Comparison of ENCODE assay signal across 11 mouse cellular contexts in the genomic region with DNA sequence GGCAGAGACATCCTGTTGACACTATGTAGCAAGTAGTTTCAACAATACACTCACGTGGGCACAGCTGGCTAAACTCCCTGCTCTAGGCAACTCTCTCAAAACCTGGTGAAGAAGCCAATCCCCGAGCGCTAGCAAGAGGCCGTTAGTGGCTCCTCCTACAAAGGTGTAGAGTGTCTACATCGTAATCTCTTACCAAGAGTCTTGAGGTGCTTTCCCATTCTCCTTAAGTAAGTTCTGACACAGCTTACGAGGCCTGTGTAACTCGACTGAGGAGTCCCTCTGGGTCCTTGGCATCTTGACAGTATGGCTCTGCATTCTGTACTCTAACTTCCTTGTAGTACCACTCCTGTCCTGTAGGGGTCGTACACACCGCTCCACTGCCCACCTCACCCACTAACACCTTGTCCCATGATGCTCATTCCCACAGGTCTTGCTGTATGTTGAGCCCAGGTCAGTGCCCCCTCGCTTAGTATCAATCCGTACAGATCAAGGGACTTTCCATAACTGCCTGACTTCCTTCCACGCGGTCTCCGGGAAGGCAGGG.
DNase-seq lines count a peak whose midpoint lies in the region; ATAC-seq and TF ChIP-seq lines count a peak whose summit lies in the region.
"Had no signal": no experiment of that assay in that cellular context is flagged by ENCODE, and none has a peak within 500 bp of the region (broad histone marks: within the 10 kb centered on the region; RNA-seq: fewer than 3 reads in every experiment).

No protein-coding gene starts in this region.

- no peak for TF ChIP-seq POLR2A in bone marrow, adult 2 months (IDR thresholded peaks at IDR 0.05; ENCODE audit: borderline replicate concordance, control insufficient read depth, low read depth, low read length)

- no peaks in the 10 kb centered on the region; the same call in 1 of the 2 replicates for H3K4me1 ChIP-seq in bone marrow, adult 2 months (ENCODE audit: control insufficient read depth, insufficient read depth, low read length)
- peaks cover 19% of the 10 kb centered on the region for H3K4me1 ChIP-seq in lung, embryonic 16.5 days (replicated peaks; ENCODE audit: control insufficient read depth, insufficient read depth, low read length)
- peaks cover 15% of the 10 kb centered on the region for H3K4me1 ChIP-seq in forebrain, embryonic 14.5 days (ENCODE audit: control insufficient read depth, insufficient read depth, low read length)
- H3K4me1 ChIP-seq: liver, embryonic 13.5 days; stomach, embryonic 15.5 days had no signal

- DNase-seq in gastrocnemius, adult 18-20 months (ENCODE audit: low spot score) = peak; percentile 8
- DNase-seq in gastrocnemius, adult 8-10 months (ENCODE audit: low spot score in 2 of 2) = no peak
- peak; percentile 19 for DNase-seq in A20 (ENCODE audit: low read depth, low spot score)
- DNase-seq in cerebellum, postnatal 36 days = no peak
- no peak for DNase-seq in forebrain, embryonic 14.5 days (ENCODE audit: low spot score)
- DNase-seq in spleen, postnatal 36 days (ENCODE audit: low spot score in 2 of 2) = no peak
- DNase-seq: liver, embryonic 13.5 days had no signal

- no peak overlapping the region for H3K27ac ChIP-seq in bone marrow, adult 2 months (ENCODE audit: control insufficient read depth, insufficient read depth, low read depth, low read length, poor library complexity)
- no peak overlapping the region for H3K27ac ChIP-seq in lung, embryonic 16.5 days (ENCODE audit: low read length)
- H3K27ac ChIP-seq in forebrain, embryonic 14.5 days (ENCODE audit: low read depth, low read length) = no peak overlapping the region
- H3K27ac ChIP-seq: liver, embryonic 13.5 days; neural tube, embryonic 15.5 days; stomach, embryonic 15.5 days had no signal

- H3K4me2 ChIP-seq in lung, embryonic 16.5 days (ENCODE audit: low read depth, low read length) = no peak overlapping the region
- no peak overlapping the region for H3K4me2 ChIP-seq in forebrain, embryonic 14.5 days (ENCODE audit: low read length)
- H3K4me2 ChIP-seq: liver, embryonic 13.5 days; neural tube, embryonic 15.5 days; stomach, embryonic 15.5 days had no signal

- no peaks in the 10 kb centered on the region for H3K36me3 ChIP-seq in lung, embryonic 16.5 days (ENCODE audit: control insufficient read depth, insufficient read depth, low read length)
- H3K36me3 ChIP-seq in forebrain, embryonic 14.5 days (ENCODE audit: control insufficient read depth, insufficient read depth, low read length) = no peaks in the 10 kb centered on the region
- H3K36me3 ChIP-seq: liver, embryonic 13.5 days; neural tube, embryonic 15.5 days; stomach, embryonic 15.5 days had no signal

- peak; percentile 31; the same call in 1 of the 2 replicates for ATAC-seq in lung, embryonic 16.5 days (ENCODE audit: low read depth)
- ATAC-seq in forebrain, embryonic 14.5 days = no peak

- H3K9ac ChIP-seq in lung, embryonic 16.5 days (ENCODE audit: low read length) = no peak overlapping the region
- no peak overlapping the region for H3K9ac ChIP-seq in forebrain, embryonic 14.5 days (ENCODE audit: low read length)
- H3K9ac ChIP-seq: liver, embryonic 13.5 days; neural tube, embryonic 15.5 days; stomach, embryonic 15.5 days had no signal

- 67% methylated on average over 14 of the region's 14 CpGs for WGBS in bone marrow, adult 2 months
- 45% methylated on average over 14 of the region's 14 CpGs for WGBS in lung, embryonic 16.5 days
- 73% methylated on average over 14 of the region's 14 CpGs for WGBS in forebrain, embryonic 14.5 days

- no peaks in the 10 kb centered on the region for H3K9me3 ChIP-seq in lung, embryonic 16.5 days (ENCODE audit: control insufficient read depth, low read length)
- H3K9me3 ChIP-seq in forebrain, embryonic 14.5 days (replicated peaks; ENCODE audit: control insufficient read depth, low read length) = no peaks in the 10 kb centered on the region
- H3K9me3 ChIP-seq: liver, embryonic 13.5 days; neural tube, embryonic 15.5 days; stomach, embryonic 15.5 days had no signal

- H3K4me3 ChIP-seq in bone marrow, adult 2 months (replicated peaks; ENCODE audit: control insufficient read depth, low read depth, low read length) = no peak overlapping the region
- H3K4me3 ChIP-seq in lung, embryonic 16.5 days (ENCODE audit: low read length) = no peak overlapping the region
- H3K4me3 ChIP-seq in forebrain, embryonic 14.5 days (ENCODE audit: low read depth, low read length) = no peak overlapping the region
- H3K4me3 ChIP-seq: liver, embryonic 13.5 days; neural tube, embryonic 15.5 days; stomach, embryonic 15.5 days had no signal

- peak; percentile 50; the same call in 1 of the 2 replicates for TF ChIP-seq CTCF in bone marrow, adult 2 months (IDR thresholded peaks at IDR 0.05; ENCODE audit: control insufficient read depth, insufficient read depth, low read length)

- no peaks in the 10 kb centered on the region for H3K27me3 ChIP-seq in lung, embryonic 16.5 days (ENCODE audit: control insufficient read depth, insufficient read depth, low read depth, low read length)
- no peaks in the 10 kb centered on the region for H3K27me3 ChIP-seq in forebrain, embryonic 14.5 days (replicated peaks; ENCODE audit: control insufficient read depth, insufficient read depth, low read length)
- H3K27me3 ChIP-seq: liver, embryonic 13.5 days; neural tube, embryonic 15.5 days; stomach, embryonic 15.5 days had no signal

Comparison
In these comparisons a context has a peak if more than half of its experiments do, and no peak if none do; other contexts are left out.
1. DNase-seq: peak in gastrocnemius, adult 18-20 months (single experiment) and A20 (single experiment); none in gastrocnemius, adult 8-10 months (0 of 2), cerebellum, postnatal 36 days (0 of 2), forebrain, embryonic 14.5 days (single experiment) and spleen, postnatal 36 days (0 of 2).